Mouse (Mus musculus): Measurements from ENCODE around the gene Atpaf1. TPM values are rescaled to one million over a fixed set of nuclear protein-coding genes. Genes with fewer than 3 reads are reported as not detected.

Gene Atpaf1
- polyA plus RNA-seq, 1 experiment from 2014 or later = 30.1 TPM

DNA sequence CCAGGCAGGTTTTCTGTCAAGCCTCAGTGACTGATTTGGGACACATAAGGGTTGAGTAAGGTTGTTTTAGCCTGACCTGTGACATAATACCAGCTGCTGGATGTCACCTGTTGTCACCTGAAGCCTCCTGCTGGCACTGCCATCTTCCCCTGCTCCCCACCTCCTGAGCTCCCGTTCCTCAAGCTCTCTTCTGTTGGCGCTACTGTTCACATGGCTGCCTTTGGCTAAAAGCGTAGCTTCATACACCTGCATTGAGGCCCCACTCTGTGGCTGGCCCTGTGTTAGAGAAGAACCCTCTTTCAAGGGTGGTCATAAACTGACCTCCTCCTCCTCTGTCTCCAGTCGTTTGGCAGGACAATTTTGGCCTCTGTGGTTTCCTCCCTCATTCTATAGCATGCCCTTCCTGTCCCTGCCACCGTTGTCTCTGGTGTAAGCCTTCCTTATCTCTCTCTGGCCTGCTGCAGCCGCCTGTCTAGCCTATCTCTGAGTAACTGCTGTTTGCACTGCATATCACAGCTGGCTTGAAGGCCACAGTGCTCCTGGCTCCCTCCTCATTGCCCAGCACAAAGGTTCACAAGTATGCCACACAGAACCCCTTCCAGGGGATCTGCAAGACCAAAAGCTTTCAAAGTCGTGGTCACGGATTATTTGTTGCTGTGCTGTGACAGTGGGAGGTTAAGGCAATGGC is 64.5 kb downstream of the Atpaf1 start:
- 81% methylated on average over 8 of the region's 8 CpGs for WGBS
- DNase-seq (ENCODE audit: low spot score) (no peak), ATAC-seq (no peak)
- no peak overlapping the region for H3K4me2 ChIP-seq (ENCODE audit: low read length)
- peaks cover 17% of the 10 kb centered on the region for H3K36me3 ChIP-seq (ENCODE audit: control insufficient read depth, insufficient read depth, low read length)
- H3K9me3 ChIP-seq (replicated peaks; ENCODE audit: control insufficient read depth, low read length) = no peaks in the 10 kb centered on the region
- H3K27ac ChIP-seq (ENCODE audit: low read depth, low read length) = no peak overlapping the region
- no peak overlapping the region for H3K4me3 ChIP-seq (ENCODE audit: low read depth, low read length)
- H3K4me1 ChIP-seq (ENCODE audit: control insufficient read depth, insufficient read depth, low read length) = no peaks in the 10 kb centered on the region; the same call in 1 of the 2 replicates
- H3K27me3 ChIP-seq (replicated peaks; ENCODE audit: control insufficient read depth, insufficient read depth, low read length) = no peaks in the 10 kb centered on the region
- H3K9ac ChIP-seq (ENCODE audit: low read length) = no peak overlapping the region

DNA sequence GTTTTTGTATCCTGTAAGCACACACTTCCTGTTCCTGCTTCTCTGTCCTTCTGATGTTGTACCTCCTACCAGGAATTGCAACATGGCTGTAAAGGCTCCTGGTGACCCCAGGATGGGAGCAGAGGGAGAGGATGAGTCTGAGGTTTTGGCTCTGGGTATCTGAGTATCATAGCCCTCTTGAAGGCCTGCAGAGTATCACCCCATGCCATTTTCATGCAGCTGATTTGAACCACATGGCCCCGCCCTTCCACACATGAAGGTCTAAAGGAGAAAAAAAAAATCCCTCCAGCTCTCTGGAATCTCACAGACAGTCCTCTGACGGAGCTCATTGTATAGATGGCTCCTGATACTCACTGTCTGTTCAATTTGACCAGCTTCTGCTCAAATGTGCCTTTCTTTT is 65.5 kb downstream of the Atpaf1 start:
- DNase-seq (ENCODE audit: low spot score) (no peak), ATAC-seq (no peak)
- Histone ChIP-seq H3K36me3 (ENCODE audit: control insufficient read depth, insufficient read depth, low read length) (peaks cover 17% of the 10 kb centered on the region), H3K27ac (ENCODE audit: low read depth, low read length) (no peak overlapping the region), H3K4me3 (ENCODE audit: low read depth, low read length) (no peak overlapping the region), H3K27me3 (replicated peaks; ENCODE audit: control insufficient read depth, insufficient read depth, low read length) (no peaks in the 10 kb centered on the region), H3K9me3 (replicated peaks; ENCODE audit: control insufficient read depth, low read length) (no peaks in the 10 kb centered on the region), H3K9ac (ENCODE audit: low read length) (no peak overlapping the region), H3K4me2 (ENCODE audit: low read length) (no peak overlapping the region), H3K4me1 (ENCODE audit: control insufficient read depth, insufficient read depth, low read length) (peaks cover 3% of the 10 kb centered on the region)
- 87% methylated on average over 2 of the region's 2 CpGs for WGBS

DNA sequence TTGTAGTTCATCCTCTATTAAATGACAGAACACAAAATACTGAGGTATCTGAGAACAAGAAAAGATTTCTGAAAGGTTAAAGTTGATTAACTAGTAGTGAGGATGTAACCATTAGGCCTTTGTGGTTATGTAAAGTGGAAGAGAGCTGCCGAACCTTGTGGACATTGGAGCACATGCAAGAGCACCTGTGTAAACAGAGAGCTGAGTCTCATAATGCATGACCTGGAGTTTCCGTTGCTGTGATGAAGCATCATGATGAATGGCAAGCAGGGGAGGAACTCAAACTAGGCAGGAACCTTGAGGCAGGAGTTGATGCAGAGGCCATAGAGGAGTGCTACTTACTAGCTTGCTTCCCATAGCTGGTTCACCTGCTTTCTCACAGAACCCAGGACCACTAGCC is 66.0 kb downstream of the Atpaf1 start:
- Histone ChIP-seq H3K27me3 (replicated peaks; ENCODE audit: control insufficient read depth, insufficient read depth, low read length) (no peaks in the 10 kb centered on the region), H3K9me3 (replicated peaks; ENCODE audit: control insufficient read depth, low read length) (no peaks in the 10 kb centered on the region), H3K9ac (ENCODE audit: low read length) (no peak overlapping the region), H3K4me2 (ENCODE audit: low read length) (no peak overlapping the region), H3K4me3 (ENCODE audit: low read depth, low read length) (no peak overlapping the region), H3K27ac (ENCODE audit: low read depth, low read length) (no peak overlapping the region), H3K4me1 (ENCODE audit: control insufficient read depth, insufficient read depth, low read length) (peaks cover 8% of the 10 kb centered on the region), H3K36me3 (ENCODE audit: control insufficient read depth, insufficient read depth, low read length) (peaks cover 17% of the 10 kb centered on the region)
- ATAC-seq (no peak), DNase-seq (ENCODE audit: low spot score) (no peak)
- 64% methylated on average over 2 of the region's 2 CpGs for WGBS

DNA sequence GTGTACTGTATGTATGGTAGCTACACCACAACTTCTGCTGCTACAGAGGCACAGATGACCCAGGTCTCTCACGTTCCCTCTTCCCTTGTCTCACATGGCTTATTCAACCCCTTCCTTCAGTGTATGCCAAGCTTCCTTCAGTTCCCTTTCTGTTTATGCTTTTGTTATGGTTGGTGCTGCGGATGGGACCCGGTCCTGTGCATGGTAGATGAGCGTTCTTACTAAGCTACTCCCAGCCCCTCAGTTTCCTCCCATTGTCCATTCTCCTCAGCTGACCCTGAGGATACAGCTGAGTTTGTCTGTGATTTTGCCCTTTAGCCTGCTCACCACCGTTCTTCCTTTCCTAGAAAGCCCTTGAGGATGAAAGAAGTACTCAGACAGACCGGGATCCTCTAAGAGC is 67.0 kb downstream of the Atpaf1 start:
- ATAC-seq (no peak), DNase-seq (ENCODE audit: low spot score) (no peak)
- H3K36me3 ChIP-seq (ENCODE audit: control insufficient read depth, insufficient read depth, low read length) = peaks cover 17% of the 10 kb centered on the region
- H3K4me1 ChIP-seq (ENCODE audit: control insufficient read depth, insufficient read depth, low read length) = peaks cover 10% of the 10 kb centered on the region
- no peaks in the 10 kb centered on the region for H3K9me3 ChIP-seq (replicated peaks; ENCODE audit: control insufficient read depth, low read length)
- H3K27ac ChIP-seq (ENCODE audit: low read depth, low read length) = no peak overlapping the region
- no peak overlapping the region for H3K4me3 ChIP-seq (ENCODE audit: low read depth, low read length)
- H3K4me2 ChIP-seq (ENCODE audit: low read length) = no peak overlapping the region
- H3K27me3 ChIP-seq (replicated peaks; ENCODE audit: control insufficient read depth, insufficient read depth, low read length) = no peaks in the 10 kb centered on the region
- no peak overlapping the region for H3K9ac ChIP-seq (ENCODE audit: low read length)
- 86% methylated on average over 6 of the region's 6 CpGs for WGBS

DNA sequence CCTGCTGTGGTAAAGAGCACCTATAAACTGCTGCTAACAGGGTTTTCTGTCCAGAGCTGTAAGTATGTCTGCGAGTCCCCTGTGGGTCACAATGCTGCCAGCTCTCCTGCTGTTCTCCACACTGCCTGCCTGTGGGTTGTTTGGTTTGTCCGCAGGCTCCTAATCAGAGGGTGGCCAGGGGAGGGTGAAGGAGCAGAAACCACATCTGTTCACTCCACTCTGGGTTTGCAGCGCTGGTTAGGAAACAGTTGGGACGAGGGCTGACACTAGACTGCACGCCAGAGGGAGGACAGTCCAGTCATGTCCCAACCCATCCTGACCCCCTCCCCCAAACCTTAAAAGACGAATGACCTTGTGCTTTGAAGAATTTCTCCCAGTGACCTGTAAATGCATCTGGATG is 70.5 kb downstream of the Atpaf1 start:
- no peak overlapping the region for H3K4me3 ChIP-seq (ENCODE audit: low read depth, low read length)
- H3K27me3 ChIP-seq (replicated peaks; ENCODE audit: control insufficient read depth, insufficient read depth, low read length) = no peaks in the 10 kb centered on the region
- no peak overlapping the region for H3K4me2 ChIP-seq (ENCODE audit: low read length)
- peaks cover 20% of the 10 kb centered on the region; the same call in 1 of the 2 replicates for H3K36me3 ChIP-seq (ENCODE audit: control insufficient read depth, insufficient read depth, low read length)
- H3K9ac ChIP-seq (ENCODE audit: low read length) = no peak overlapping the region
- ATAC-seq = no peak
- no peak overlapping the region for H3K27ac ChIP-seq (ENCODE audit: low read depth, low read length)
- peaks cover 10% of the 10 kb centered on the region for H3K4me1 ChIP-seq (ENCODE audit: control insufficient read depth, insufficient read depth, low read length)
- no peak for DNase-seq (ENCODE audit: low spot score)
- H3K9me3 ChIP-seq (replicated peaks; ENCODE audit: control insufficient read depth, low read length) = no peaks in the 10 kb centered on the region
- WGBS = 64% methylated on average over 6 of the region's 6 CpGs

DNA sequence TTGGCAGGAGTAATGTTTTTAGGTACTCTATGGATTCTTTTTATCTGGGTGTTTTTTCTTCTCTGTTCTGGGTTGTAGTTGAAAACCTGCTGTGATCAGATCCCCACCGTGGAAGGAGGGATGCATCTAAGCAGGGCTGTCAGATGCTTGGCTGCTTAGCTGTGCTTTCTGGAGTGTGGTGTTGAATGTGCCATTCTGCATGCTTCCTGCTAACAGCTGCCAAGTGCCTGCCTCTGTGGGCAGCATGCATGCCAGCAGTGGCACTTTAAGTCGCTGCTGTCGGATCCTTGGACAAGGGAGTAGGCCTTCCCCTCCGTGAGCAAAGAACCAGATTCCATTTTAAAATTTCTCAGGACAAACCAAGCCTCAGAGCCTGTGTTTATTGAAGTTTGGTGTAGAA is 71.0 kb downstream of the Atpaf1 start:
- H3K9ac ChIP-seq (ENCODE audit: low read length) = no peak overlapping the region
- ATAC-seq (no peak), DNase-seq (ENCODE audit: low spot score) (peak; percentile 48)
- H3K4me3 ChIP-seq (ENCODE audit: low read depth, low read length) = no peak overlapping the region
- H3K4me1 ChIP-seq (ENCODE audit: control insufficient read depth, insufficient read depth, low read length) = peaks cover 10% of the 10 kb centered on the region
- H3K4me2 ChIP-seq (ENCODE audit: low read length) = no peak overlapping the region
- peaks cover 25% of the 10 kb centered on the region; the same call in 1 of the 2 replicates for H3K36me3 ChIP-seq (ENCODE audit: control insufficient read depth, insufficient read depth, low read length)
- H3K27ac ChIP-seq (ENCODE audit: low read depth, low read length) = no peak overlapping the region; the same call in 1 of the 2 replicates
- H3K27me3 ChIP-seq (replicated peaks; ENCODE audit: control insufficient read depth, insufficient read depth, low read length) = no peaks in the 10 kb centered on the region
- WGBS = 51% methylated on average over 4 of the region's 4 CpGs
- H3K9me3 ChIP-seq (replicated peaks; ENCODE audit: control insufficient read depth, low read length) = no peaks in the 10 kb centered on the region

DNA sequence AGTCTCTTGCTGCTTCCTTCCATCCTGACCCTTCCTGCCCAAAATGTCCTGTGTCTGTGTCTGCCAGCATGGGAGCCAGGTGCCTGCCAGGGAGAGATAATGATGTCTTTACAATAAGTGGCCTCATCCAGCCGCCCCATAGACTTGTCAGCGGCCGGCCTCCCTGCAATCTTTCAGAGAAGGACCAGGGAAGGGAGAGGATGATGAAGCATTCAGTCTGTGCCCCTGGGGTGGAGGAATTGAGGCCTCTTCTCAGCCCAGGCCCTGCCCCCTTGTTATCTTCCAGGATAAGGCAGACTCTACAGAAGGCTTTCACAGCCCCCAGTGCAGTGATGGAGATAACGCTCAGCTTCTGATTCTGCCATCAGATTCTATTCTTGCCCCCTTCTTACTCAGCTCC is 71.7 kb downstream of the Atpaf1 start:
- Histone ChIP-seq H3K27me3 (replicated peaks; ENCODE audit: control insufficient read depth, insufficient read depth, low read length) (no peaks in the 10 kb centered on the region), H3K36me3 (ENCODE audit: control insufficient read depth, insufficient read depth, low read length) (peaks cover 30% of the 10 kb centered on the region; the same call in 1 of the 2 replicates), H3K9me3 (replicated peaks; ENCODE audit: control insufficient read depth, low read length) (no peaks in the 10 kb centered on the region), H3K4me3 (ENCODE audit: low read depth, low read length) (no peak overlapping the region), H3K9ac (ENCODE audit: low read length) (no peak overlapping the region; the same call in 1 of the 2 replicates), H3K4me2 (ENCODE audit: low read length) (no peak overlapping the region), H3K27ac (ENCODE audit: low read depth, low read length) (no peak overlapping the region; the same call in 1 of the 2 replicates), H3K4me1 (ENCODE audit: control insufficient read depth, insufficient read depth, low read length) (peaks cover 10% of the 10 kb centered on the region)
- DNase-seq (ENCODE audit: low spot score) = no peak
- no peak for ATAC-seq
- 43% methylated on average over 4 of the region's 4 CpGs for WGBS

DNA sequence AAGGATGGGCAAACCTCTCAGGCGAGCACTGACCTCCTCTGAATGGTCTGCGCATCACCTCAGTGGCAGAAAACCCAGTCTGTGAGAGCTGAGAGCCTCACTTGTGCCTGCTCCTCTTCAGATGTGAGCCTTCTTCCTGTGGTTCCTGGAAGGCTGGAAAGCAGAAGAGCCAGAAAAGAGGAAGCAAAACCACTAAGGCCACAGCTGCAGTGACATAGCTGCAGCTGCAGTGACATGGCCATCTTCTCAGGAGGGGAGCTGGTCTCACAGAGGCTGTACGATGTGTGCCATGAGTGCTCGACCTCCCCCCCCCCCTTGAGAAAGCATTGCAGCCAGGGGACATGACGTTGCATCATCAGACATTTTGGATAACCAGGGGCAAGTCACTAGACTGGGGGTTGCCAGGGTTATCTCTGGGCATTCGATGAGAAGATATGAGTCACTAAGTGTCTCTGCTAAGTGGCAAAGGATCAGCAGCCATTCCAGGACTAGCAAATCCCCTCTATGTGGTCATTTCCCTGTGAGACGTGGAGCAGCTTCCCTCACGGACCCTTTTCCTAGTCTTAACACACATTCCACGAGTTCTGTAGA is 72.8 kb downstream of the Atpaf1 start:
- Histone ChIP-seq H3K36me3 (ENCODE audit: control insufficient read depth, insufficient read depth, low read length) (peaks cover 34% of the 10 kb centered on the region; the same call in 1 of the 2 replicates), H3K27ac (ENCODE audit: low read depth, low read length) (no peak overlapping the region), H3K9me3 (replicated peaks; ENCODE audit: control insufficient read depth, low read length) (no peaks in the 10 kb centered on the region), H3K9ac (ENCODE audit: low read length) (no peak overlapping the region), H3K4me1 (ENCODE audit: control insufficient read depth, insufficient read depth, low read length) (peaks cover 10% of the 10 kb centered on the region), H3K27me3 (replicated peaks; ENCODE audit: control insufficient read depth, insufficient read depth, low read length) (no peaks in the 10 kb centered on the region), H3K4me3 (ENCODE audit: low read depth, low read length) (no peak overlapping the region), H3K4me2 (ENCODE audit: low read length) (no peak overlapping the region)
- WGBS = 87% methylated on average over 9 of the region's 9 CpGs
- DNase-seq (ENCODE audit: low spot score) (no peak), ATAC-seq (no peak)

DNA sequence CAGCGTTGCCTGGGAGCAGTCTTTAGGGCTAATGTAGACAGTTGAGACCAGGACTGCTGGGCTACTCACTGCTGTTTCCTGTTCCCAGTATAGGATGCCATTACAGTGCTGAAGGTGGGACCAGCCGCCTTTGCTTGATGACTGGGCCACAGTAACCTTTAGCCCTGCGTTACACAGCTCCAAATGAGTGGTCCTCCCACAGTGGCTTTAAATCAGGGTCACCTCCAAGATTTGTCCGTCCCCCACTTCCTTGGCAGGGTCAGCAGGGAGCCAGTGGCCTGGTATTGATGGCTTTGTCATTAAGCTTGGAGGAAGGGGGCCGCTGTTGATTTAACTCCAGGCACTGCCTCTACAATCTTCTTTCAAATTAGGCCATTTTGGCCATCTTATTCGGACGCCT is 78.7 kb downstream of the Atpaf1 start:
- 63% methylated on average over 7 of the region's 7 CpGs for WGBS
- no peaks in the 10 kb centered on the region for H3K27me3 ChIP-seq (replicated peaks; ENCODE audit: control insufficient read depth, insufficient read depth, low read length)

More for the DNA sequence above, 78.7 kb downstream of the Atpaf1 start:
- Histone ChIP-seq H3K36me3 (ENCODE audit: control insufficient read depth, insufficient read depth, low read length) (peaks cover 35% of the 10 kb centered on the region; the same call in 1 of the 2 replicates), H3K9ac (ENCODE audit: low read length) (no peak overlapping the region), H3K4me1 (ENCODE audit: control insufficient read depth, insufficient read depth, low read length) (no peaks in the 10 kb centered on the region), H3K9me3 (replicated peaks; ENCODE audit: control insufficient read depth, low read length) (no peaks in the 10 kb centered on the region), H3K4me2 (ENCODE audit: low read length) (no peak overlapping the region), H3K27ac (ENCODE audit: low read depth, low read length) (no peak overlapping the region), H3K4me3 (ENCODE audit: low read depth, low read length) (no peak overlapping the region)
- DNase-seq (ENCODE audit: low spot score) (no peak), ATAC-seq (no peak)

Data from forebrain, embryonic 14.5 days (tissue).